Mouse (Mus musculus): ENCODE results near the gene Hspe1. TPM values are rescaled to one million over a fixed set of nuclear protein-coding genes. Genes with fewer than 3 reads are reported as not detected.
"Not testable (repeated sequence)": the region's sequence is repeated elsewhere in the genome, so short reads cannot be mapped to it uniquely, and the experiment has no call there.

The Hspe1 gene
- polyA plus RNA-seq, 2 experiments, result 288 to 381 TPM

DNA sequence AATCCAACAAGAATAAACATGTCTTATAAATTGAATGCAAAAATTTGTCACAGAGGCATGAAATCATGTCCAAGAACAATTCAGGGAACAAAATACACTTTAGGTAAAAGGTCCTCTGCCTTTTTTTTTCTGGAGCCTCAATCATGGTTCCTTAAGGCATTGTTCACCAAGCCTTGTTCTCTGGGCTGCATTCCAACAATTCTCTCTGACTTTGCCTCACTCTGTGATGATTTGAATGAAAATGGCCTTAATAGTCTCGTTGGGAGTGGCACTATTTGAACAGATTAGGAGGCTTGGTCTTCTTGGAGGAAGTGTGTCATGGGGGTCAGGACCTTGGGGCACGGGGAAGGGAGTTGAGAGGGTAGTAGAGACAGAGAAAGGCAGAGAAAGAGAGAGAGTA lies 20.5 kb downstream of the Hspe1 start:
- no peaks in the 10 kb centered on the region for H3K27me3 ChIP-seq (ENCODE audit: control insufficient read depth, insufficient read depth, low read length)
- WGBS, result 67% methylated on average over 2 of the region's 2 CpGs

GRCm38 (mm10) chr1:55109066-55109766 lies 21.3 kb downstream of the Hspe1 start:
- no peaks in the 10 kb centered on the region for H3K9me3 ChIP-seq (ENCODE audit: control insufficient read depth, low read length)
- TF ChIP-seq POLR2A (IDR thresholded peaks at IDR 0.05; ENCODE audit: borderline replicate concordance, extremely low read depth, insufficient read depth, insufficient read length), result no peak
- no peak overlapping the region for H3K4me2 ChIP-seq (replicated peaks; ENCODE audit: low read depth, low read length, severe bottlenecking)
- 89% methylated on average over 4 of the region's 4 CpGs for WGBS
- no peak for DNase-seq (ENCODE audit: low spot score)
- no peaks in the 10 kb centered on the region for H3K36me3 ChIP-seq (ENCODE audit: control insufficient read depth, insufficient read depth, low read length)
- H3K4me3 ChIP-seq (replicated peaks; ENCODE audit: low read length), result no peak overlapping the region
- no peaks in the 10 kb centered on the region for H3K4me1 ChIP-seq (ENCODE audit: control insufficient read depth, insufficient read depth, low read length)
- H3K27ac ChIP-seq (replicated peaks; ENCODE audit: low read depth, low read length), result no peak overlapping the region
- no peak for ATAC-seq (ENCODE audit: low FRiP score, low read depth)
- H3K27me3 ChIP-seq (ENCODE audit: control insufficient read depth, insufficient read depth, low read length), result no peaks in the 10 kb centered on the region
- H3K9ac ChIP-seq (ENCODE audit: low read depth, low read length, severe bottlenecking), result no peak overlapping the region

More for the DNA sequence above, 20.5 kb downstream of the Hspe1 start:
- H3K4me2 ChIP-seq (replicated peaks; ENCODE audit: low read depth, low read length, severe bottlenecking), result no peak overlapping the region
- no peaks in the 10 kb centered on the region for H3K9me3 ChIP-seq (ENCODE audit: control insufficient read depth, low read length)
- TF ChIP-seq POLR2A (IDR thresholded peaks at IDR 0.05; ENCODE audit: borderline replicate concordance, extremely low read depth, insufficient read depth, insufficient read length), result no peak
- no peaks in the 10 kb centered on the region for H3K36me3 ChIP-seq (ENCODE audit: control insufficient read depth, insufficient read depth, low read length)
- no peak overlapping the region for H3K9ac ChIP-seq (ENCODE audit: low read depth, low read length, severe bottlenecking)
- DNase-seq (ENCODE audit: low spot score) (no peak), ATAC-seq (ENCODE audit: low FRiP score, low read depth) (no peak)
- no peak overlapping the region for H3K27ac ChIP-seq (replicated peaks; ENCODE audit: low read depth, low read length)
- no peaks in the 10 kb centered on the region for H3K4me1 ChIP-seq (ENCODE audit: control insufficient read depth, insufficient read depth, low read length)
- no peak overlapping the region for H3K4me3 ChIP-seq (replicated peaks; ENCODE audit: low read length)

- WGBS, result 93% methylated on average over 5 of the region's 5 CpGs
- Histone ChIP-seq H3K4me3 (replicated peaks; ENCODE audit: low read length) (no peak overlapping the region), H3K27me3 (ENCODE audit: control insufficient read depth, insufficient read depth, low read length) (no peaks in the 10 kb centered on the region), H3K9me3 (ENCODE audit: control insufficient read depth, low read length) (no peaks in the 10 kb centered on the region), H3K4me1 (ENCODE audit: control insufficient read depth, insufficient read depth, low read length) (no peaks in the 10 kb centered on the region), H3K4me2 (replicated peaks; ENCODE audit: low read depth, low read length, severe bottlenecking) (no peak overlapping the region), H3K9ac (ENCODE audit: low read depth, low read length, severe bottlenecking) (no peak overlapping the region), H3K27ac (replicated peaks; ENCODE audit: low read depth, low read length) (no peak overlapping the region), H3K36me3 (ENCODE audit: control insufficient read depth, insufficient read depth, low read length) (no peaks in the 10 kb centered on the region)
- no peak for DNase-seq (ENCODE audit: low spot score)
- TF ChIP-seq POLR2A (IDR thresholded peaks at IDR 0.05; ENCODE audit: borderline replicate concordance, extremely low read depth, insufficient read depth, insufficient read length), result no peak
- no peak for ATAC-seq (ENCODE audit: low FRiP score, low read depth)
Measured at GRCm38 (mm10) chr1:55123046-55123445, 35.1 kb downstream of the Hspe1 start.

- 85% methylated on average over 2 of the region's 2 CpGs for WGBS
- no peak overlapping the region for H3K4me2 ChIP-seq (replicated peaks; ENCODE audit: low read depth, low read length, severe bottlenecking)
Measured at GRCm38 (mm10) chr1:55123561-55123960, 35.6 kb downstream of the Hspe1 start.

DNA sequence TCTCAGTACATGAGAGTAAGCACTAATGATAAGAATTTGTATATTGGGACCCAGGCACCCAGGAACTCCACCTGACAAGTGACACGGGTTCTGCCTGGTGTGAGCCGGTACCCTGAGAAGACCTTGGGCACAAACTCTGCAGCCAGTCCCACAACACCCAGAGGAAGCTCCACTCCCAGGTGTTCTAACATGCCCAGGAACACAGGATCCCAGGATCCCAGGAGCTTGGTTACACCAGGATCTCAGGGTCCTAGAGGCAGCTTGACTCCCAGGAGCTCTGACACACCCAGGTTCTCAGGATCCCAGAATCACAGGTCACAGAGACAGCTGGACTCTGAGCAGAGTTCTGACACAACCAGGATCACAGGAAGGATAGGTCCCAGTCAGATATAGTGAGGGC lies 36.2 kb downstream of the Hspe1 start:
- 100% methylated on average over 2 of the region's 2 CpGs for WGBS
- not testable (repeated sequence) for ATAC-seq (ENCODE audit: low FRiP score, low read depth); H3K4me2 ChIP-seq (replicated peaks; ENCODE audit: low read depth, low read length, severe bottlenecking); H3K27ac ChIP-seq (replicated peaks; ENCODE audit: low read depth, low read length); H3K9me3 ChIP-seq (ENCODE audit: control insufficient read depth, low read length); H3K36me3 ChIP-seq (ENCODE audit: control insufficient read depth, insufficient read depth, low read length); H3K4me1 ChIP-seq (ENCODE audit: control insufficient read depth, insufficient read depth, low read length); H3K4me3 ChIP-seq (replicated peaks; ENCODE audit: low read length); DNase-seq (ENCODE audit: low spot score); H3K27me3 ChIP-seq (ENCODE audit: control insufficient read depth, insufficient read depth, low read length); H3K9ac ChIP-seq (ENCODE audit: low read depth, low read length, severe bottlenecking)

More at GRCm38 (mm10) chr1:55123561-55123960, 35.6 kb downstream of the Hspe1 start:
- no peaks in the 10 kb centered on the region for H3K36me3 ChIP-seq (ENCODE audit: control insufficient read depth, insufficient read depth, low read length)
- no peak for TF ChIP-seq POLR2A (IDR thresholded peaks at IDR 0.05; ENCODE audit: borderline replicate concordance, extremely low read depth, insufficient read depth, insufficient read length)
- no peak overlapping the region for H3K27ac ChIP-seq (replicated peaks; ENCODE audit: low read depth, low read length)
- DNase-seq (ENCODE audit: low spot score) (no peak), ATAC-seq (ENCODE audit: low FRiP score, low read depth) (no peak)
- no peak overlapping the region for H3K9ac ChIP-seq (ENCODE audit: low read depth, low read length, severe bottlenecking)
- no peaks in the 10 kb centered on the region for H3K4me1 ChIP-seq (ENCODE audit: control insufficient read depth, insufficient read depth, low read length)
- no peaks in the 10 kb centered on the region for H3K27me3 ChIP-seq (ENCODE audit: control insufficient read depth, insufficient read depth, low read length)
- H3K4me3 ChIP-seq (replicated peaks; ENCODE audit: low read length), result no peak overlapping the region
- no peaks in the 10 kb centered on the region for H3K9me3 ChIP-seq (ENCODE audit: control insufficient read depth, low read length)

All from limb, embryonic 14.5 days (tissue).